Mouse (Mus musculus) midbrain, embryonic 14.5 days (tissue): ENCODE data around the gene Rasal2. TPM values are rescaled to one million over a fixed set of nuclear protein-coding genes. Genes with fewer than 3 reads are reported as not detected.

ENCODE experiments used
- ATAC-seq: fragments of 200-750 bp; cut with Nextera tagmentation; 2 replicates; pipeline ENCODE4 v1.8.0; 2017; ENCODE audit warnings: moderate number of reproducible peaks, moderate library complexity; ENCODE audit not compliant: low FRiP score, low TSS enrichment
- DNase-seq: peaks from one replicate; pipeline ENCODE4 v3.0.0-alpha.2; 2015
- H3K27ac ChIP-seq: fragments of 300-500 bp; sonication (generic); replicated peaks from 2 replicates; pipeline ENCODE4 v1.5.1; 2014; ENCODE audit warnings: mild to moderate bottlenecking, low read depth, low read length, moderate library complexity
- H3K27me3 ChIP-seq: fragments of 300-500 bp; sonication (generic); 2 replicates; pipeline ENCODE4 v1.6.1; 2014; ENCODE audit warnings: low read length, control low read depth, mixed read lengths; ENCODE audit not compliant: control insufficient read depth, insufficient read depth
- H3K36me3 ChIP-seq: fragments of 300-500 bp; sonication (generic); 2 replicates; pipeline ENCODE4 v1.6.1; 2014; ENCODE audit warnings: low read length, control low read depth; ENCODE audit not compliant: control insufficient read depth, insufficient read depth
- H3K4me1 ChIP-seq: fragments of 300-500 bp; sonication (generic); 2 replicates; pipeline ENCODE4 v1.6.1; 2014; ENCODE audit warnings: mild to moderate bottlenecking, antibody characterized with exemption, low read length, control low read depth; ENCODE audit not compliant: control insufficient read depth, insufficient read depth
- H3K4me2 ChIP-seq: fragments of 300-500 bp; sonication (generic); 2 replicates; pipeline ENCODE4 v1.6.1; 2014; ENCODE audit warnings: mild to moderate bottlenecking, low read length, moderate library complexity
- H3K4me3 ChIP-seq: fragments of 300-500 bp; sonication (generic); replicated peaks from 2 replicates; pipeline ENCODE4 v1.5.1; 2014; ENCODE audit warnings: low read depth, low read length
- H3K9ac ChIP-seq: fragments of 300-500 bp; sonication (generic); replicated peaks from 2 replicates; pipeline ENCODE4 v1.6.1; 2014; ENCODE audit warnings: mild to moderate bottlenecking, low read length, moderate library complexity
- H3K9me3 ChIP-seq: fragments of 300-500 bp; sonication (generic); 2 replicates; pipeline ENCODE4 v1.6.1; 2016; ENCODE audit warnings: low read length, control low read depth, mixed read lengths; ENCODE audit not compliant: control insufficient read depth
- WGBS: fragments of 180-500 bp; shearing (Covaris S2); extraction: QIAGEN DNeasy Blood & Tissue Kit; methylation state at CpG from one replicate; pipeline ENCODE4 v1.1.7; 2014; 5-methylcytosine and 5-hydroxymethylcytosine counted together
- polyA plus RNA-seq: library from polyadenylated mRNA; unstranded; fragments of >200 nt; fragmentation: Nextera tagmentation; extraction: Ambion mirVana; gene quantifications from 2 replicates; pipeline ENCODE4 v1.2.1, GENCODE M21; 2014

The Rasal2 gene
- polyA plus RNA-seq, 1 experiment from 2014 or later = 48.8 TPM

DNA sequence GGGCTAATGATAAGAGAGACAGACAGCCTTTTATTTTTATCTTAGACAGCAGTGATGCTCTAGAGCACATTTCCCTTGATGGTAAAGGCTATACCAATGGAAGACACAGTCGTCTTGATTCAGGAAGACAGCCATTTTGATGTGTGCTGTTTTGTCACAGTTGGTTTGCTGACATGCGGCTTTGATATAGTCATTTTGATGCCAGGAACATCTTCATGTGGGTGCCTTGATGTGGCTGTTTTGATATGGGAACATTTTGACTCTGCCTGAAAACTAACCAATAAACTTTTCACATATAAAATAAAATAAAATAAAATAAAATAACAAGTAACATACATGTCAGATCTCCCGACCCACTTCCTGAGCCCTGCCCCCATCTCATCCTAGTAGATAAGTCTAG, 16.0 kb upstream of the Rasal2 start:
- no peak overlapping the region for H3K9ac ChIP-seq
- H3K4me3 ChIP-seq = no peak overlapping the region
- DNase-seq = no peak
- peaks cover 5% of the 10 kb centered on the region; the same call in 1 of the 2 replicates for H3K4me1 ChIP-seq
- no peaks in the 10 kb centered on the region for H3K27me3 ChIP-seq
- H3K9me3 ChIP-seq = no peaks in the 10 kb centered on the region
- no peak overlapping the region for H3K27ac ChIP-seq
- H3K4me2 ChIP-seq = no peak overlapping the region
- H3K36me3 ChIP-seq = no peaks in the 10 kb centered on the region
- no peak for ATAC-seq
- WGBS = 95% methylated on average over 3 of the region's 3 CpGs

GRCm38 (mm10) chr1:157427604-157428003, 15.2 kb upstream of the Rasal2 start:
- no peak overlapping the region for H3K9ac ChIP-seq
- DNase-seq = no peak
- peaks cover 5% of the 10 kb centered on the region; the same call in 1 of the 2 replicates for H3K4me1 ChIP-seq
- no peak overlapping the region for H3K4me2 ChIP-seq
- H3K9me3 ChIP-seq = no peaks in the 10 kb centered on the region
- 94% methylated on average over 4 of the region's 4 CpGs for WGBS
- H3K36me3 ChIP-seq = no peaks in the 10 kb centered on the region
- no peak for ATAC-seq
- no peaks in the 10 kb centered on the region for H3K27me3 ChIP-seq
- H3K27ac ChIP-seq = no peak overlapping the region
- H3K4me3 ChIP-seq = no peak overlapping the region

DNA sequence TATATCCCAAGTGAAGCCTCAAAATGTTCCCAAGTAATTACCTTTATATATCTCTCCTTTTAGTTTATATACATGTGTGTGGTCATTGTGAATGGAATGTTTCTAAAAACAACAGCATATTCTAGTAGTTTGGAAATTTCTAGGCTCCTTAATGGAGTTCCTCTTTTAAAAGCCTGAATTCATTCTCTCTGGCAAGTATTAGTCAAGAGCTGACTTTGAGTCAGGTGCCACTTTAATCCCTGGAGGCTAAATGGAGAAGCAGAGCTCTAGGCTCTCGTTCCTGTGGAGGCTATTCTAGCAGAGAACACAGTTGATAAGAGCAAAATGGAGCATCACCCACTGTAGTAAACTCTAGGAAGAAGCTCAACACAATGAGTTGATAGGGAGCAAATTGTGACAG, 14.5 kb upstream of the Rasal2 start:
- Histone ChIP-seq H3K4me3 (no peak overlapping the region), H3K4me1 (peaks cover 5% of the 10 kb centered on the region; the same call in 1 of the 2 replicates), H3K27ac (no peak overlapping the region), H3K36me3 (no peaks in the 10 kb centered on the region), H3K9me3 (no peaks in the 10 kb centered on the region), H3K9ac (no peak overlapping the region), H3K4me2 (no peak overlapping the region), H3K27me3 (no peaks in the 10 kb centered on the region)
- no peak for DNase-seq
- WGBS = 66% methylated on average over 1 of the region's 1 CpGs
- no peak for ATAC-seq

GRCm38 (mm10) chr1:157425741-157426427, 13.5 kb upstream of the Rasal2 start:
- Histone ChIP-seq H3K27ac (peak overlapping the region; percentile 49), H3K36me3 (no peaks in the 10 kb centered on the region), H3K4me1 (peaks cover 5% of the 10 kb centered on the region; the same call in 1 of the 2 replicates), H3K9me3 (no peaks in the 10 kb centered on the region), H3K9ac (no peak overlapping the region), H3K27me3 (no peaks in the 10 kb centered on the region), H3K4me3 (no peak overlapping the region), H3K4me2 (peak overlapping the region; percentile 34)
- peak; percentile 77 for DNase-seq
- ATAC-seq = peak; percentile 64; the same call in 1 of the 2 replicates
- WGBS = 21% methylated on average over 8 of the region's 8 CpGs

DNA sequence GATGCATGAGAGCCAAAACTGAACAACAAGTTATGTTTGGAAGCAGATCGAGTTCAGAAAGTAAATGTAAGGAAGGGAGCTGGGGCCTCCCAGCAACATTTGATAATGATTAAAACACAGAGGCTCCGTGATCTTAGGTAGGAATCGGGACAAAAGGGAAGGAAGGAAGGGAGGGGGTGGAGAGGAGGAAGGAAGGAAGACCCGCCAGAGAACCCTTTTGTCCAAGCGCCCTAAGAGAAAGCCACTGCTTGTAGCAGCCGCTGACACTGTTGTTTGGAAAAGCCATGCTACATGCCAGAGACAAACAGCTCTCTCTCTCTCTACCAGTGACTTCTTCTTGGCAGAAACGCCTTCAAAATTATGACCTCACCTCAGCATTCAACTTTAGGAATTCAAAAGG, 5.5 kb upstream of the Rasal2 start:
- ATAC-seq (no peak), DNase-seq (no peak)
- no peak overlapping the region for H3K27ac ChIP-seq
- WGBS = 38% methylated on average over 7 of the region's 7 CpGs
- peaks cover 6% of the 10 kb centered on the region; the same call in 1 of the 2 replicates for H3K36me3 ChIP-seq
- no peaks in the 10 kb centered on the region for H3K27me3 ChIP-seq
- peaks cover 3% of the 10 kb centered on the region; the same call in 1 of the 2 replicates for H3K4me1 ChIP-seq
- H3K9me3 ChIP-seq = no peaks in the 10 kb centered on the region
- H3K4me3 ChIP-seq = no peak overlapping the region
- H3K9ac ChIP-seq = no peak overlapping the region
- no peak overlapping the region for H3K4me2 ChIP-seq

GRCm38 (mm10) chr1:157417414-157417813, 5.0 kb upstream of the Rasal2 start:
- 72% methylated on average over 3 of the region's 3 CpGs for WGBS
- H3K4me3 ChIP-seq = no peak overlapping the region
- H3K4me2 ChIP-seq = no peak overlapping the region
- no peak overlapping the region for H3K9ac ChIP-seq
- peaks cover 3% of the 10 kb centered on the region; the same call in 1 of the 2 replicates for H3K4me1 ChIP-seq
- H3K9me3 ChIP-seq = no peaks in the 10 kb centered on the region
- no peak overlapping the region for H3K27ac ChIP-seq
- ATAC-seq (no peak), DNase-seq (no peak)
- H3K27me3 ChIP-seq = no peaks in the 10 kb centered on the region
- H3K36me3 ChIP-seq = peaks cover 6% of the 10 kb centered on the region; the same call in 1 of the 2 replicates

DNA sequence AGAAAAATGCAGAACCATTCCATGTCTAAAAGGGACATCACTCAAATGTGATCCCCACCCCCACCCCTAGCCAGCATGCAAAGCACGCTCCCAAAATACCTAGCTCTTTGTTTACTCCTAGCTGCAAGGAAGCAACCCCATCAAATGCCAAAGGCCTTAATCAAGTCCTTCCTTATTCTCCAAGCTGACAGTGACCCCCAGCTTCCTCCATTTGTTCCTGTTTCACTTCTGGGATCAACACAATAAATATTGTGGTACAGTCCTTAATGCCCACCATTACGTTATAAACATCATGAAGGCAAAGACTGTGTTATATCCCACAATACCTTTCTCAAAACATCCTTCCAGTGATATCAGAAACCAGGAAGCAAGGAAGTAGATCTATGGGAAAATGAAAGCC, 4.2 kb upstream of the Rasal2 start:
- Histone ChIP-seq H3K36me3 (peaks cover 6% of the 10 kb centered on the region; the same call in 1 of the 2 replicates), H3K4me2 (no peak overlapping the region)
- 91% methylated on average over 2 of the region's 2 CpGs for WGBS

DNA sequence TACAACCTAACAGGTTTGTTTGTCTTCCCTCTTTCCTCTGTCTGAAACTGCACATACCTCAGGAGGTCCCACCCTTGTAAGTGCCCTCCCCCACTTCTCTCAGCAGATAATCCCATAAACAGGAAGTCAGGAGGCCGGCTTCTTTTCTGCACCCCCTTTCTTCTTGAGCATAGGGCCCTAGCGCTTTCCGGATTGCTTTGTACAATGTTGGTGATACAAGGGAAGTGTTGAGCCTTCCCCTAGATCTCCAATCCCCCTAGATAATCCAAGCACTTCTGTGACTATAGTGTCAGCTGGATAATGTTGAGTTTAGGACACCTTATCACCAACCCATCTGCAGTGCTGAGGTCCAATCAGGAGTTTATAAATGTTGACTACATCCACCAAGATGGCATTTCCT, 3.4 kb upstream of the Rasal2 start:
- H3K4me3 ChIP-seq = no peak overlapping the region
- no peaks in the 10 kb centered on the region for H3K27me3 ChIP-seq
- no peak overlapping the region for H3K27ac ChIP-seq
- WGBS = 83% methylated on average over 3 of the region's 3 CpGs
- H3K9me3 ChIP-seq = no peaks in the 10 kb centered on the region
- H3K9ac ChIP-seq = no peak overlapping the region
- peaks cover 9% of the 10 kb centered on the region for H3K4me1 ChIP-seq
- H3K4me2 ChIP-seq = no peak overlapping the region
- ATAC-seq = no peak
- no peak for DNase-seq
- H3K36me3 ChIP-seq = peaks cover 6% of the 10 kb centered on the region; the same call in 1 of the 2 replicates

More for the DNA sequence above, 4.2 kb upstream of the Rasal2 start:
- Histone ChIP-seq H3K4me3 (no peak overlapping the region), H3K9ac (no peak overlapping the region), H3K4me1 (peaks cover 3% of the 10 kb centered on the region; the same call in 1 of the 2 replicates), H3K9me3 (no peaks in the 10 kb centered on the region), H3K27ac (no peak overlapping the region), H3K27me3 (no peaks in the 10 kb centered on the region)
- DNase-seq (no peak), ATAC-seq (no peak)
